Mouse (Mus musculus) cerebellum, adult 9-11 months (tissue): Measurements from ENCODE around the gene Nabp2.

ENCODE experiments used
- DNase-seq: peaks from one replicate; pipeline ENCODE4 v3.0.0; 2022

Nabp2 gene

GRCm38 (mm10) chr10:128425260-128425659, 14.0 kb upstream of the Nabp2 start:
- no peak for DNase-seq

- no peak for DNase-seq
Measured at GRCm38 (mm10) chr10:128424604-128425003, 13.3 kb upstream of the Nabp2 start.

GRCm38 (mm10) chr10:128422426-128422825, 11.1 kb upstream of the Nabp2 start:
- DNase-seq, result no peak

- no peak for DNase-seq
Measured at GRCm38 (mm10) chr10:128414848-128415247, 3.6 kb upstream of the Nabp2 start.

- DNase-seq, result no peak
Measured at GRCm38 (mm10) chr10:128413076-128413475, 1.8 kb upstream of the Nabp2 start.

GRCm38 (mm10) chr10:128412558-128412957, 1.3 kb upstream of the Nabp2 start:
- DNase-seq, result no peak

- no peak for DNase-seq
Measured at GRCm38 (mm10) chr10:128412055-128412381, 726 bp upstream of the Nabp2 start.

- no peak for DNase-seq
Measured at GRCm38 (mm10) chr10:128410560-128410845, 789 bp downstream of the Nabp2 start.

- peak; percentile 98 for DNase-seq
Measured at GRCm38 (mm10) chr10:128409692-128410559, 1.4 kb downstream of the Nabp2 start.

- peak; percentile 72 for DNase-seq
Measured at GRCm38 (mm10) chr10:128408591-128409535, 2.4 kb downstream of the Nabp2 start.

- peak; percentile 84 for DNase-seq
Measured at GRCm38 (mm10) chr10:128403931-128404330, 7.4 kb downstream of the Nabp2 start.

- DNase-seq, result no peak
Measured at GRCm38 (mm10) chr10:128401638-128402037, 9.7 kb downstream of the Nabp2 start.

GRCm38 (mm10) chr10:128401056-128401455, 10.2 kb downstream of the Nabp2 start, which contains the start of gene Slc39a5:
Slc39a5 (minus strand) TSS chr10:128401229.
- DNase-seq, result peak; percentile 17

- DNase-seq, result peak; percentile 15
Measured at GRCm38 (mm10) chr10:128400338-128400737, 11.0 kb downstream of the Nabp2 start.

GRCm38 (mm10) chr10:128397466-128397865, 13.8 kb downstream of the Nabp2 start:
- peak; percentile 76 for DNase-seq

GRCm38 (mm10) chr10:128396716-128397264, 14.5 kb downstream of the Nabp2 start:
- no peak for DNase-seq

GRCm38 (mm10) chr10:128396017-128396673, 15.1 kb downstream of the Nabp2 start:
- DNase-seq, result no peak

GRCm38 (mm10) chr10:128391850-128392249, 19.4 kb downstream of the Nabp2 start:
- no peak for DNase-seq

- no peak for DNase-seq
Measured at GRCm38 (mm10) chr10:128390366-128390765, 20.9 kb downstream of the Nabp2 start.

- DNase-seq, result no peak
Measured at GRCm38 (mm10) chr10:128389570-128389969, 21.7 kb downstream of the Nabp2 start.

GRCm38 (mm10) chr10:128388941-128389340, 22.4 kb downstream of the Nabp2 start:
- DNase-seq, result no peak

GRCm38 (mm10) chr10:128385902-128386301, 25.4 kb downstream of the Nabp2 start:
- no peak for DNase-seq

GRCm38 (mm10) chr10:128382482-128382881, 28.8 kb downstream of the Nabp2 start:
- DNase-seq, result no peak
